Mouse (Mus musculus): Measurements from ENCODE around the gene Gm49673.
"Not testable (repeated sequence)": the region's sequence is repeated elsewhere in the genome, so short reads cannot be mapped to it uniquely, and the experiment has no call there.

Gm49673 gene

DNA sequence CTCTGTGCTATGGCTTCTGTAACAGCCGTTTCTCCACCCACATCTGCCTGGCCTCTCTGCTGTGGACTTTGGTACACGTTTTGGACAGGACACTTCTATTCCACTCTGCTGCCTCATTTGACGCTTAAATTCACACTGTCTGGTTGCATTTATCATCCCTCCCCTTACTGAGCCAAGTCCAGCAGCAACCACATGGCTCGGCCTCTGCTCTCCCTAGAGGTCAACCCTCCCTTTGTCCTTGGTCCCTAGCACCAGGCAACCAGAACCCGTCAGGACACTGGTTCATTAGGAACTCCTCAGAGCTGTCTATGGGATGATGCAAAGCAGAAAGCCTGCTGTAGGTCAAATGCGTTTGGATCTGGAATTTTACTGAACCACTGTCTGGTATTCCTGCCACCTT lies 16.7 kb downstream of the Gm49673 start:
- not testable (repeated sequence) for DNase-seq (ENCODE audit: extremely low spot score)

DNA sequence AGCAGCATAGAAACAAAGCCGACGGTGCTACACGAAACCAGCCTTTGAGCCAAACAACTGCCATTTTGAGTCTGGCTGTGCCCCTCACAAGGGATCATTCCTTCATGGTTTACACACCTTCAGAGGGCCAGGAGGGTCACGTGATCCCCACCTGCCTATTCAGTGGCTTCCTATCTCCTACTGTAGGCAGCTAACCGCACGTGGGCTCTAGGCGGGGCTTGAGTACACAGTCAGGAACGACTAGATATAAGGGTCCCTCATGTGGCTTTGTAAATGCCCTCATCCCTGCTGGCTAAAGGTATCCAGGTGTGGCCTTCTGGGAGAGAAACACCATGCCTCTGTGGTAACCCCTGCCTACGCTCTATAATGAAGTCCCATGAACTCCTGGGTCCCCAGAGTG lies 18.0 kb downstream of the Gm49673 start:
- not testable (repeated sequence) for DNase-seq (ENCODE audit: extremely low spot score)

DNA sequence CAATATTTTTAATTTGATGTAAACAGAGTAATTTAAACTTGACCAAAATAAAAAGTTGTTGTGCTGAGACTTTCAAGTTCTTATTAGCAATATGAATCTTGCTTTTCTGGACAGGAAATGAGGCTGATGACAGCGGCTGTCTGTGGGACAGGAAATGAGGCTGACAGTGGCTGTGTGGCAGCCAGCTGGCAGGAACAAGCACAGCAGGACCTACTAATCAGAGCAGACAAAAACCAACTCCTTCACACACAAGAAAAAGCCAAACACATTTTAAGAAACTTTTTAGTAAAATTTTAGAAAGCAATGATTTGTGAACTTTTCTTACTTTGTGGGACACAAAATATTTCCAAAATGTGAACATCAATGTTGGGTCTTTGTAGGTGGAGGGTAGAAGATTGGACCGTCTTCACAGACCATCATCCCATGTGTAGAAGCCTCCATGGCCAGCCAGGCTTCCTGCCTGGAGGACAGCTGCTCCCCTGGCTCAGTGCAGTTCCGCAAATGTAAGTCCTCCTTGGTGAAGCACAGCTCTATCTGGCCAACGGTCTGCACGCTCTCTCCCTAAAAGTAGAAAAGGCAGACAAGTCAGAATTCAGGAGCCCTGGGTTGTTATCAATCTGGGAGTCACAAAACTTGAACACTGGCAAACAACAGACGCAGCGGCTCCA lies 19.1 kb downstream of the Gm49673 start:
- not testable (repeated sequence) for DNase-seq (ENCODE audit: extremely low spot score)

DNA sequence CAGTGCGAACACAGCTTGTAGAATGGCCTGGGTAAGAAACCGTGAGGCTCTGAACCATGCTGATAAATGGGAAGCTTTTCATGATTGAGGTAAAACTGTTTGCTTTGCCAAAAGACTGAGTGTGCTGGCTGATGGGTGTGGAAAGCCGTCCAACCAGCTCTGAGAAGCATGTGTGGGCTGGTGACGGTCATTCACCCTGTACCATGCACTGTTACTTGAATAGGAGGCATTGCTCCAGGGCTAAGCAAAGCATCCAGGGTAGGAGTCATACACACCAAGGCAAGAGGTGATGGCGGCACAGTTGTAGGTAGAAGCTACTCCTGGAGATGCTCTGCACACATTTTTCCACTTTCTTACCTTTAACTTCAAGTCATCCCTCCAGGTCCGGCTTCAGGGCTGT lies 23.0 kb downstream of the Gm49673 start:
- DNase-seq (ENCODE audit: extremely low spot score): not testable (repeated sequence)

DNA sequence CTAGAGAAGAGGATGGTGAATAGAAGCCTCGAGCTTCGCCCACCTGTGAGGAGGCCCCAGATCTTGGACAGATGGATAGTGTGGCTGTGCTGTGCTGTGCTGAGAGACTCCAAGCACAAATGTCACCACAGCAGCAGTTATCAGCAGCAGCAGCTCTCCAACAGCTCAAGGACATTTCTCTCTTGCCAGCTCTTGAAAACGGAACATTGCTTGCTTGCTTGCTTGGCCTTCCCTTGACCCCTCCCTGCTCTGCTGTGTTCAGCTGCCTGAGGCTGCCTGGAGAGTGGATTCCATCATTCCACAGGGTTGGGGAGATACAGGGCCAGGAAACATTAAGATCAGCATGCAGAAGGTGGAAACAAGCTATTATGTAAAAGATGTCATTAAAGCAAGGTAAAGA lies 24.6 kb downstream of the Gm49673 start:
- not testable (repeated sequence) for DNase-seq (ENCODE audit: extremely low spot score)

DNA sequence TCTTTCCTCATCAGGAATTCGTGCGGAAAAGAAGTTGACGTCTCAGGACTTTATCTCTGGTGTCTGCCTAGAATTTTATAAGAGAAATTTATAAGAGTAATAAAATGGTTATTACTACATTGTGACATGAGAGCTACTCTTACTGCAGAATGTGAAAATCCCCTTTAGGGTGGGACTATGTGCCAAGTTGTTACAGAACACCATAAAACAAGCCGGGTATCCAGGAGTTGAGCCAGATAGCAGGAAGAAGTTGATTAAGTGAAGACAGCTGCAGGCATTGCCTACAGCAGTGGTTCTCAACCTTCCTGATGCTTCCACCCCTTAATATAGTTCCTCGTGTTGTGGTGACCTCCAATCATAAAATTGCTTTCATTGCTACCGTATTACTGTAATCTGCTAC lies 30.7 kb downstream of the Gm49673 start:
- not testable (repeated sequence) for DNase-seq (ENCODE audit: extremely low spot score)

DNA sequence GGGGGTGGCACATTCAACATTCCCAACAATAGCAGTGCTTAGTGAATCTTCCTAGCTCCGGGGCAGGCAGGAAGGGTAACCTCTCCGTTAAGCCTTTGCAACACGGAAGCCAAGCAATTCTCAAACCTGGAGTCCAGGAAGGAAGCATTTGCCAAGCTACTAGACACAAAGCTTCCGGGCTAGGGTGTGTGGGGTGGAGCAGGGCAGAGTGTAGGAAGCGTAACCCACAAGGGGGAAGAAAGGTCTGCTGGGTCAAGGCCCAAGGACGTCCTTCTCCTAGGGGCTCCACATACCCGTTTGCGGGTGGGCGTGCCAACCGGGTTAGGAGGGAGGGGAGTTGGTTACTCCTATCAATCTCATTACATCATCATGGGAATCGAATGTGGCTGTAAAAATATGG lies 31.2 kb downstream of the Gm49673 start:
- not testable (repeated sequence) for DNase-seq (ENCODE audit: extremely low spot score)

DNA sequence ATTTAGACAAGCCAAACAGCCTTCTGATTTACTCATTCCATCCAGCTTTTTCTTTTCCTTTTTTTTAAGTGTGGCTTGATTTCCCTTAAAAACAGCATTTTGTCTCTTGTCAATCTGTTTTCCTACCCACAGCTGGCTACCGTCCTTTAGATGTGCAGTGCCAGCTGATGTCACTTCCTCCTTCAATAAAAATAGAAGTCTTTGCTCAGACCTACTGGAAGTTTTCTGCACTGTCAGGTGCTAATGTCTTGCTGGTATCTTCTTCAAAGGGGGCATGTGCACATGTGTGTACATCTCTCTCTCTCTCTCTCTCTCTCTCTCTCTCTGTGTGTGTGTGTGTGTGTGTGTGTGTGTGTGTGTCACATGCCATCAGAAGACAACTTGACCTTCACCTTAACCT lies 35.4 kb downstream of the Gm49673 start:
- not testable (repeated sequence) for DNase-seq (ENCODE audit: extremely low spot score)

DNA sequence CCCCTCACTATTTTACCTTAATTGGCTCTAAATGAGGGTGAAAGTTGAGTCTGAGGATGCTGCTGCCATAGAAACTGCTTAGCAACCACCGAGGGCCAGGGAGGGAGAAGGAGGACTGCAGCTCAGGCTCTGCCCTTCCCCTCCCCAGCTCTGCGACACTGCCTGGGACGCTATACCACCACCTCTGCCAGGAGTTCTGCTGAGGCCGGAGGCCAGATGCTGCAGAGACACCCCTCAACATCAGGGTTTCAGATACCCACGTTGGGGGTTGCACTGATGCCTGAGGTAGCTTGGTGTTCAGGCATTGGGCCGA lies 46.3 kb downstream of the Gm49673 start:
- not testable (repeated sequence) for DNase-seq (ENCODE audit: extremely low spot score)

DNA sequence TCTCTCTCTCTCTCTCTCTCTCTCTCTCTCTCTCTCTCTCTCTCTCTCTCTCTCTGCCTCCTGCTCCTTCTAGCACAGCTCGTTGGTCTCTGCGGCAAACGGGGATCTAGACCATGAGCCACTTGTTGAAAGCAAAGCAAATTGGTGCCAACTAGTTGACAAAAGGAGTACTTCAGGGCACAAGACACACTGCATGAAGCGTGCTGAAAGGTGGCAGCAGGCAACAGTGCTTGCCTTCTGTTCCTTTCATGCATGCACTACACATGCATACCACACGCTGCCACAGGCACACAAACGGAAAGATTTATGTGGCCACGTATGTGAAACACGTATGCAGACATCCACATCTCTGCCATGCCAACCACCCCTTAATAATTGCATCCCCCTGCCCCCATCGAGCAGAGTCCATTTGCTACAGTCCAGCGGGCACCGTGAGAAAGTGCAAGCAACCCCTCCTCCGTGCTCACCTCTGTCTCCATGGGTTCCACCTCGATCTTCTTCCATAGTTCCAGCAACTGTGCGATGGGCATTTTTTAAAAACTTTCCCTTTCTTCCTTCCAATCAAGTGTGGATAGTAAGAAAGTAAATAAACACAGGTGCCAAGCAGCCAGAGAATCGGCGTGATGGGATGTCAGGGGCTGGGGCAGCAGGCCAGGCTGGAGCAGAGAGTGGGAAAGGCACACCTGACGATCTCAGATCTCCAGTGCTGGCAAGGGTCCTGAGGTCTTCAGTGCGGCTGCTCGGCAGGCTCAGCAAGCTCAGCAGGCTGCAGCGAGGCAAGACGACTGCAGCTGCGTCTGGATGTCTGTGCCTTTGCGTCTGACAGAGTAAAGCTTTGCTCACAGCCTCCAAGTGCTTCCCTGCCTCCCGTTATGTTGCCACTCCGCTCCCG lies 46.9 kb downstream of the Gm49673 start:
- DNase-seq (ENCODE audit: extremely low spot score): not testable (repeated sequence)

DNA sequence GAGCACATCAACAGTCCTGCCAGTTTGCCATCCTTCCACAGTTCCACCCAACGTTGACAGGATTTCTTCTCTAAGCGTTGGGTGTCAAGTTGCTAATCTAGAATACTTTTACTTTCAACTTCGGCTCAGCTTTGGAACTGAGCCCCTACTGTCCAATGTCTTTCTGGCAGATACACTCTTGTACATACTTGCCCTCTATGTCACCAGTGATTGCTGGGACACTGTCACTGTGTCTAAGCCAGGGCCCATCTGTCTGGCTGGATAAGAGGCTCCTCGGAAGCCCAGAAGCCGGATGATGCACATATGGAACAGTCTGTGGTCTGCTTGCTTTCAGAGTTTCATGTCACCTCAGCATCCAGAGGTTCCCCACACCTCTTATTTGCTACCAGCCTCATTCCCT lies 51.4 kb downstream of the Gm49673 start:
- not testable (repeated sequence) for DNase-seq (ENCODE audit: extremely low spot score)

DNA sequence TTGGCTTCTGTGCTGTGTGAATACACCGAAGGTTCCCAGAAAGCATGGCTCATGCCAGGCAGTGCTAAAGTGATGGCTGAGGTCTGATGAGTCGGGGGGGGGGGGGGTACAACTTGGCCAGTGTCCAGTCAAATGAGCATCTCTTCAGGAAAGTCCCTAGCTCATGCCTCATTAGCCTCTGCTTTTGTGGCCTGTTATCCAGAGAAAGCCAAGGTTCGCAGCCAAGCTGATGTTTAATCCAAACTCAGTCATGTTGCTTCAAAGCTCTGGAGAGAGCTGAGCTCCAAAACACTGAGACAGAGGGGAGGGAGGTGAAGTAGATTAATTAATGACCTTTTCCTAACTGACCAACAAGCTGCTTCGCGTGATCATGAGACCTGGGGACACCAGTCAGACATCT lies 51.9 kb downstream of the Gm49673 start:
- DNase-seq (ENCODE audit: extremely low spot score): not testable (repeated sequence)

DNA sequence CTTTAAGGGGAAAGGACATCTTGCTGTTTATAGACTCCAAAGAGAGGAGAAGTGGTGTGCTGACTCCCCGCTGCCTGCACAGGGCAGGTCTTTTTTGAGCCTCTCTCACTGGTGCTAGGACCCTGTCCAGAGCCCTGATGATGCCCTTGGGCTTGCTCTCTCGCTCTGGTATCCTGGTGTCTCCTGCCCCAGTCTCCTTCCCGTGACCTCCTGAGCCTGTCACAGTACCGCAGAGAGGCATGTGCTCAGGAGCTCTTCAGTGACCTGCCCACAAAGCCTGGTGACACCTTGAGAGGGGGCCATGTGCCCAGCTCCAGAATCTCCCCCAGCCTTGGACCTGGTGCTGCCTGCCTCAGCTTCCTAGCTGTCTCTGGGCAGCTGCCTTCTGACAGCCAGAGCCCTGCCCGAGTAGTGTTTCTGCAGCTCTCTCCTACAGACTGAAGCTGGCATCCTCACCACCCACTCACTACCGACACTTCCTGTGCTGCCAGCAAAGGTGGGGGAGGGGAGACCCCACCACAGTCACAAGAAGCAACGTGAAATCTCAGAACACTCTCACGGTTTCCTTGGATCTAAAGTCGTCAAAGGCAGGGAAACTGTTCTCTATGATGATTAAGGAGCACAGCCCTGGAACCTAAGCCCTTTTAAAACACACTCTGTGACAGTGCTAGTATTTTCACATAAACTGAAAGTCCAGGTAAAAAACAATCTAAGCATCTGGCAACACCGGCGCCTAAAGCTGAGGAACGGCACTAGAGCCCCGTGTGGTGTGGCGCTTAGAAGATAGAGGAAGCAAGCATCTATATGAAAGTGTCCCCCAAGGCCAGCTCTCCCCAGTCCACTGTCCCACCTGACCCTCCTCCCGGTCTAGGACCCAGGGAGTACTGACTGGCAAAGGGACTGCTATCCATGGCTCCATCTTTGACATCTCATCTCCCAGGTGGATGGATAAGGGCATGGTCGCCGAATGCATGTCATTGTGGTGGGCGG lies 54.8 kb downstream of the Gm49673 start:
- DNase-seq (ENCODE audit: extremely low spot score): not testable (repeated sequence)

DNA sequence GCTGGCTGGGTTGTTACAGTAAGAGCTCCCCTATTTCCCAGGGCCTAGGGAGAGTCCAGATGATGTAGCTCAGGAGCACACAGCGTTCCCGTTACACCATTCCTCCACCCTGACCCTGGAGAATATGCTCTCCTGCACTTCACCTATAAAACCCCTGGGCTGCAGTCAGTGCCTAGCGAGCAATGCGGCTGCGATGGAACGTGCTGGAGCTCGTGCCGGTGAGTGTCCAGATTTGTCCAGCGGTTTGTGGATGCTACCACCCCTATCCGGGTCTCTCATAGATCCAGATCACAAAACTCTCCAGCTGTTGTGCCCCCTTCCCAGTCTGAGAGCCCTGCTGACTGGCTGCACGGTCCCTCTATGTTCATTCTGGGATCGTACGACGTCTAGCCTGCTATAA lies 56.3 kb downstream of the Gm49673 start:
- not testable (repeated sequence) for DNase-seq (ENCODE audit: extremely low spot score)

DNA sequence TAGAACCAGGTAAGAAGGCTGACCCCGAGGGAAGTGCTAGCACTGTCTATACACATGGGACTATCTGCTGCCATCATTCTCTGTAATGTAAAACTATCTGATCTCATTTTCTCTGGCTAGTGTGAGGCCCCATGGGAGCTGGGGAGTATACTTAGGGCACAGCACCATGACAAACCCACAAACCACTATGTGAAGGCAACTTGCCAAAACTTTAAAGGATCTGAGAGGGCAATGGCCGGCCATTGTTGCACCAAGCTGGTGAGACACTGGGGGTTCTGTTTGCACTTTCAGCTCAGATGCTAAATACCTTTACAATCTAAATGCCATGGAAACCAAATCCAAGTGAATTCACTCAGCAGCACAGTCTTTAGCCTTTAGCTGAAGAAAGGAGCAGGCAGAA lies 77.7 kb downstream of the Gm49673 start:
- not testable (repeated sequence) for DNase-seq (ENCODE audit: extremely low spot score)

DNA sequence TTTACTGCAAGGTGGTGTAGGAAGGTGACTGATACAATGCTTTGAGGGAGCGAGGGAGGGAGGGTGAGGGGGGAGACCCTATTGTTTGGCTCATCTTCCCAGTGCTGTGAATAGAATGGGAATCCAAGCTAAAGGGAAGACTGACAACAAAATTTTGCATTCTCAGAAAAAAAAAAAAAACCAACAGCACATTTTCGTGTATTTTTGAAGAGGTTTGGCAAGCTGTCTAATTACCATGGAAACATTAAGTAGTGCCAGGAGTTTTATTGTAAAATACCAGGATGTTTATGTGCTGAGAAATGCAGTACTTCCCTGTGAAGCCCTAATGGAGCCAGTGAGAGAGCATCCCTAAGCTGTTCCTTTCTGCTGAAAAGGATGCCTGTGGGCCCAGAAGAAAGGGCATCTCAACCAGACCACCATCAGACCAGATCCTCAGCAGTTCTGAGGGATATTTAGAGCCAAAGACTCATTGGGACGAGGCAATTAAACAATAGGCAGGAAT lies 90.9 kb downstream of the Gm49673 start:
- not testable (repeated sequence) for DNase-seq (ENCODE audit: extremely low spot score)

DNA sequence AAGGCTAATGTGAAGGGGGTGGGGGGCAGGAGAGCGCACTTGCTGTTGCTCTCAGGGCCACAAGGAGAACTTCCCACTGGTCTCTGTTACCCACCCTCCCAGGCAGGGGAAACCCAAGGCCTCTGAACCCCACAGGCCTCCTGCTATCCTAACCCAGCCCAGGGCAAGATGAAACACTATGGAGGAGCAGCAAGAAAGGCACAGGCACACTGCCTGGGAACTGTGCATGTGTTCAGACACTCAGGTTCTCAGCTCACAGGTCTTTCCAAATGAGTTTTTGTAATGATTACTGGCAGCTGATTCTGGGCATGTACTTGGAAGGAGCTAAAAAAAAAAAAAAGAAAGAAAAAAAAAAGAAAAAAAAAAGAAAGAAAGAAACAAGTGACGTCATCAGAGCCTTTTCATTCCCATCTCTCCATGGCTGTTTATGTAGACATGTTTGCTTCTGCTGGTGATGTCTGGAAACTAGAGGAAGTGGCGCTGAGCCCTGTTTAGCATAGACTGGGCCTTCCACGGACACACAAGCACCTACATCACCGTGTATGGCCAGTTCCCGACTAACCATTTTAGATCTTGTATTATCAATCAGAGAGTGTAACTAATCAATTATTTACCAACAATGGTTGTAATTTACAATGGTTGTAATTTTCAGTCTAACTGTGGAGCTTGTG lies 91.5 kb downstream of the Gm49673 start:
- not testable (repeated sequence) for DNase-seq (ENCODE audit: extremely low spot score)

DNA sequence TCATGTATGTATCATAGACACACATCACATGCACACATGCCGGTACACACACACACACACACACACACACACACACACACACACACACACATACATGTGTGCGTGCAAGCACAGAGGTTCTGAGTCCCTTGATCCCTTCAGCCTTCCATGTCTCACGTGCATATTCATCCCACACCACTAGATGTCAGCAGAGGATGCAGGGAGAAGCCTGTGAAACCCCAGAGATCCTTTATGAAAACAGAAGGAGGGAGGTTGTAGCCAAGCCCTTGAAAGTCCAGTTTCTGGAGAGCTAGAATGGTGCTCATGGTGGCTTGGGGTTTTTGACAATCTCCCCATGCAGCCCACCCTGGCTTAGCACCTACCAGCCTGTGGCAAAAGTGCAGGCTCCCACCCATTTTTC lies 96.3 kb downstream of the Gm49673 start:
- peak; percentile 36 for DNase-seq (ENCODE audit: extremely low spot score)

DNA sequence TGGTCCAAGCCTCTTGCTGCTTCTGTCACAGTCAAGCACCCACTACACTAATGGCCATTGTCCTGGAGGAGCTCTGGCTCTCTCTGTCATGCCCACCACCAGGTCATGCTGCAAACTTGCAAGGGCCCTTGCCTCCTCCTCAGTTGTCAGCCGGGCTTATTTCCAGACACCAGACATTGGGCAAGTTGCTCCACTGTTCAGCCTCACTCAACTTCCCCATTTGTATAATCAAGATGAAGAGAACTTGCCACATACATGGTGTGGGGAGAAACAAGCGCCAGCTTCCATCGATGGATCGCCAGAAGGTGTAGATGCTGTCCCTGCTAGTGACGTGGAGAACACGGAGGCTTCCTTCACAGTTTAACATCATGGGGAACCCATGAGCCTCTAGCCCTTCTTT lies 97.4 kb downstream of the Gm49673 start:
- DNase-seq (ENCODE audit: extremely low spot score): not testable (repeated sequence)

DNA sequence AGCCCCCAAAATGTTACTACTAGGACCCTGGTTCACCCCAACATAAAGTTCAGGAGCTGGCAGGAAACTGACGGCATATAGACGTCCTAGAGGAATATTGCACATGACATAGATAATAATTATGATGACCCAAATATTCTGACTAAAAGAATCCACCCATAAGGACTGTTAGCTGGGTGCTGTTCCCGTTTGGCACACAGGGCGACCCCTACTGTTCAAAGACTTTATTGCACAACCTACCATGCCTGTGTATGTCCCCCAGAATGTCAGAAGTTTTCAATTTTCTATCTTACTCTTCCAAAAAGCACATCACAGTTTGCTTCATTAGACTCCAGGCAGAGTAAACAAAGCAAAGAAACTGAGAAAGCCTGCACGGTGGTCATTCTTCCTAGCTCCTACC lies 101.4 kb downstream of the Gm49673 start:
- DNase-seq (ENCODE audit: extremely low spot score): not testable (repeated sequence)

DNA sequence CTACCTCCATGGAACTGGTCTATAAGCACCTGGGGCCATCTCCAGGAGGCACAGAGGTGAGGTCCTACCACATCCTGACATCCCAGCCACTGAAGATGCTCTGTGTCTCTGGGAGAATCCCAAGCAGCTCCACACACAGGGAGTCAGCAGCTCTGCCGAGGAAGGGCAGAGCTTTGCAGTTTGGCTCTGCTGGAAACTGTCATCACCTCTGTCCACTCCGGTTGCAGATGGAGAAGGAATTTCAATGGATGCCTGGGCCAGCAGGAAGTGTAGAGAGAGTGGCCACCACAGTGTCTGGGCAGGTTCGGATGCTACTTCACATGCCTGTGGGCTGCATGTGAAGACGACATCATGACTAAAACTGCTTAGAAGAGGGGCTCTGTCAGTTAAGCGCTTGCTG lies 106.4 kb downstream of the Gm49673 start:
- DNase-seq (ENCODE audit: extremely low spot score): not testable (repeated sequence)

All from embryo, embryonic 9.5 days (tissue).